Mouse (Mus musculus): ENCODE measurements at regions not wholly inside any gene's neighbourhood (a gene's known extent, or its start where the extent isn't known, plus 50 kb on each side); places are given as distances from the start of the nearest gene placed in this dataset.

DNA sequence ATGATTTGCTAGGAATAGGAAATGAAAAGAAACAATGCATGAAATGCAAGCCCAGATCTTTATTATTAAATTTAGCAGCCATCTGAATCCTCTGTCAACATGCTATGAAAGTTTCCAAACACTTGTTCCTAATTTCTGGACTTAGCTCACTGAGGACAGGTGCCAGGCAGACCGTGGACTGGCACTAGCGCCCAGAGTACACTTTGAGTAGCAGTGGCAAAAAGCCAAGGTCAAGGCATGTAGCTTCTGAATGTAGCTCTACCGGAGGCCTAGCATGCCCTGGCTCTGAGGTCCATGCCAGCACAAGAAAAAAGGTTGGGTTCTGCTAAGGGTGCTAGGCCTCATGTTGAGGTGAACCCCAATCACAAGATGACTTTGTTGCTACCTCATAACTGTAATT, 408.9 kb downstream of the H2al1j start:
- TF ChIP-seq CTCF (IDR thresholded peaks at IDR 0.05; ENCODE audit: low read depth, low read length) (no peak), EP300 (IDR thresholded peaks at IDR 0.05; ENCODE audit: insufficient read depth, low read depth, low read length) (no peak)
